Mouse (Mus musculus): ENCODE data around the gene Ppfia4.

- TF ChIP-seq TCF12 (IDR thresholded peaks at IDR 0.05; ENCODE audit: insufficient read depth, poor library complexity, severe bottlenecking) (no peak), CEBPB (IDR thresholded peaks at IDR 0.05; ENCODE audit: insufficient read depth, poor library complexity, severe bottlenecking) (no peak), E2F4 (IDR thresholded peaks at IDR 0.05; ENCODE audit: insufficient read depth) (no peak), USF1 (IDR thresholded peaks at IDR 0.05; ENCODE audit: low read depth) (no peak), POLR2A (IDR thresholded peaks at IDR 0.05; ENCODE audit: insufficient read length, low read depth) (peak; percentile 76), MAX (IDR thresholded peaks at IDR 0.05; ENCODE audit: low read depth) (no peak), POLR2AphosphoS2 (IDR thresholded peaks at IDR 0.05; ENCODE audit: insufficient read length, low read depth) (peak; percentile 97), TCF3 (IDR thresholded peaks at IDR 0.05; ENCODE audit: insufficient read length, low read depth) (no peak), MYOD1 (IDR thresholded peaks at IDR 0.05; ENCODE audit: control insufficient read depth in 1 of 3, insufficient read length in 2 of 3, low read depth in 2 of 3) (no peak)
Observed at GRCm38 (mm10) chr1:134292601-134293000, 40.1 kb downstream of the Ppfia4 start.
